Mouse (Mus musculus): ENCODE data around the gene Mdfi.

Gene Mdfi

DNA sequence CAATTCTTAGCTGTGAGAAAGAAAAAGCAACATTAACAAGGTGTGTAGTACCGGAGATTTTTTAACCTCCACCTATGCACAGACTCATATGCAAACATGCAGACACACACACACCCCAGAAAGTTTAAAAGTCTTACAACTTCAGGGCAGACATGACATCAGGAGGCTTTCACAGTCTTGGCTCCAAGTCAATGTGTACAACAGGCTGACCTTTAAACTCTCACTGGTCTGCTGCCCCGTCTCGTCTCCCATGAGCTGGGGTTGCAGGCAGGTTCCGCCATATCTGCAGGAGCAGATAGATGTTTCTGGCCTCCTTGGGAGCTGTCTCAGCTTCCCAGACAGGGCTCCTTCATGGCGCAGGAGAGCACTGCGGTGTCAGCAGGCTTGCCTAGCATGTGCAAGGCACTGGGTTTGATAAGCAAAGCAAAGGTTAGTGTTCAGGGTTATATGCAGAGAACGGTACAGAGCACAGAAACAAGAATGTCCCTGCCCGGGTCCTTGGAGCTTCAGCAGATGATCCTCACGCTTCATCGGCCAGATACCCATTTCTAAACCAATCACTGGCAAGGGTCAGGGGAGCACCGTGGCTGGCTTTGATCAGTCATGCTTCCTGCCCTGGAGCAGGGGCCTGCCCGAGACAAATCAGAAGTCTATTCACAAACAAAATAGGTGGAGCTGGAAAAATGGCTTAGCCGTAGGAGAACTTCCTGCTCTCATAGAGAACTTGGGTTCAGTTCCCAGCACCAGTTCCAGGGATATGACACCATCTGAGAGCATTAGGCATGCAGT, 29.2 kb downstream of the Mdfi start:
- DNase-seq (ENCODE audit: extremely low spot score, low read depth, low spot score) = no peak

DNA sequence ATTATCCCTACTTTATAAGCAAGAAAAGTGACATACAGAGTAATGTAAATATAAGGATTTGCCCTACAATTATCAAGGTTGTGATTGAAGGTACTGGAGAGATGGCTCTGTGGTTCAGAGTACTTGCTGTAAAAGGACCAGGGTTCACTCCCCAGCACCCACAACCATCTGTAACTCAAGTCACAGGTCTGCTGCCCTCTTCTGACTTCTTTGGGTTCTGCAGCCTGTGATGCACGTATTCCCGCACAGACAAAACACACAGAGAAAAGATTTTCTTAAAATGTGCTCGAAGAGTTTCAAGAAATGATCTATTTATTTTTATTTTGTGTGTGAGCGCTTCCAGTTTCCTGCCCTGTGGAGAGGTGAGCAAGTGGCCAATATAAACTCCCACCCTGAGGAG, 30.8 kb downstream of the Mdfi start:
- DNase-seq (ENCODE audit: extremely low spot score, low read depth, low spot score) = no peak

DNA sequence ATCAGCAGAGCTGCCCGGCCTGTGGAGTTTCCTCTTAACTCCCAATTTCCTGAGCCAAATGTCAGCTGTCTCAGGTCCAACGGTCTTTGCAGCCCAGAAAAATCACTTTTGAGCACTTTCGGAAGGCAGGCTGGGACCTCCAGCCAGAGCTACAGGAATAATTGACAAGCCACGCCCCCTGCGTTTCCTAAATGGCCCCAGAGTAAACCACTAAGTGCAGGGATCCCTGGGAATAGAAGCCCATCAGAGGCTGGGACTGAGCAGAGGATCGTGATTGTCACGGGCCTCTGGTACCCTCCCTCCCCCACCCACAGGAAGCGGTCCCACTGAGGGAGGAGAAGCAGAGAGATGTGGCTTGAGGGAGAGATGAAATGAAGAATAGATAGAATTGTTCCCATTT, 31.7 kb downstream of the Mdfi start:
- DNase-seq (ENCODE audit: extremely low spot score, low read depth, low spot score) = no peak

DNA sequence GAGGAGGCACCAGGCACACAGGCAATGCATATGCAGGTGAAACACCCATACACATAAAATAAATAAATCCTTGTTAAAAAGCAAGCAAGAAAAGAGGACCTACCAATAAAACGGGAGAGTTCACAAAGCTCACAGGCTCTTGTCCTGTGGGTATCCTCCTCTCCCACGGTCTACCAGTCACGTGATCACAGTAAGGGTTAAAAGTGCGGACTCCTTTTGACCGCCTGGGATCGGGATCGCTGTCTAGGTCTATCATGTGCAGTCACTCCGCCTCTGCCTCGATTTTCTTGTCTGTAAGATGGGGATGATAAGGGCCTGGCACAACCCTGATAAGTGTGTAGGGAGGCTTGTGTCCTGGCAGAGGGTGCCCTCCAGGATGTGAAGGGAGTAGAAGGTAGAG, 37.1 kb downstream of the Mdfi start:
- DNase-seq (ENCODE audit: extremely low spot score, low read depth, low spot score) = no peak

DNA sequence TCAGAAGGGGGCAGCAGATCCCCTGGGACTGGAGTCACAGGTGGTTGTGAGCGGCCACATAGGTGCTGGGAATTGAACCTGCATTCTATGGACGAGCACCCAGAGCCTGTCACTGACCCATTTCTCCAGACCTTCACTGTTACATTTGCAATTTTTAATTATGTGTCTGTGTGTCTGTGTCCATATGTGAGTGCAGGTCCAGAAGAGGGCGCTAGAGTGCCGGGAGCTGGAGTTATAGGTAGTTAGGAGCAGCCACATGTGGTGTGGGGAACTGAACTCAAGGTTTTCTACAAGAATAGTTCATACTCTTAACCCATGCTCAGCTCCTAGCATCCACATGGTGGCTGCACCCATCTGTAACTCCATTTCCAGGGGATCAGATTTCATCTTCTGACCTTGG, 37.5 kb downstream of the Mdfi start:
- no peak for DNase-seq (ENCODE audit: extremely low spot score, low read depth, low spot score)

DNA sequence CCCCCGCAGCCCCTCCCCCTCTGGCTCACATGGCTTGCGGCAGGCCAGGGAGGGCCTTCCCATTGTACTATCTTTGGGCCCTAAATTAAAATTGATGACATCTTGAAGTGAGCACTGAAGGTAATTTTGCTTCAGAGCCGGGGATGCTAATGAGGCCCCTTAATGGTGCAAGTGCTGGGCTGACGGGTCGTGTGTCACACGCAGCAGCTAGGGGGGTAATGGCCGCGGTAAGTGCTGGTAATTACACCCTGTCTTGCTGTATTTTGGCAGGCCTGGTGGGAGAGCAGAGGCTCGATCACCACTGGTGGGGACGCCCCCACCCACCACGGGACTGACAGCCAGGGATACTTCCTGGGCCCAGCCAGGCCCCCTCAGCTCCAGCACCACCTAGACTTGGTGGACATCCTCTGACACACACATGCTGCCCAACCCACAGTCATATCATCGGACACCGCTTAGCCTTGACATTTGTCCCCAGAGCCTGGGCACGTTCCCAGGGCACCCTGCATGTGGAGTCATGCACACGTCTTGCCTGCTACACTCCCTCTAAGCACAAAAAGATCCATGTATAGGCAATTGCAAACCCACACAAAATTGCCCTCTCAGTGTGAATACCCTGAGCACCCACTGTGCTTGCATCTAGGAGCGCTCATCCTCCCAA, 38.2 kb downstream of the Mdfi start:
- no peak for DNase-seq (ENCODE audit: extremely low spot score, low read depth, low spot score)

DNA sequence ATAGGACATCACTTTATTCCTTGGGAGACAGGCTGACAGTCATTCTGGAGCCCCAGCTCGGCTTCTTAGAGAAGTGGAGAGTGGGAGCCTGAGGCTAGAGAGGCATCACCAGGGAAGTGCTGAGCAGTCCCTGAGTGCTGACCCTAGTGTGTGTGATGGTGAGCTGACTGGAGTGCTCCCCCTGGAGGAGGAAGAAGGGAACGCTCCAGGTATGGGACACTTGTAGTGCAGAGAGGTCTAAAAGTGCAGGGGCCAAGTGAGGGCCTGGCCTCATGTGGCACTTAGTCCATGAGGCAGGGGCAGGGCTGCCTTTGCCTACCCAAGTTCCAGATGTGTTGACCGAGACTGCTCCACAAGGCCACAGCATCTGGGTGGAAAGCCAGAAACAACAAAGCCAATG, 39.0 kb downstream of the Mdfi start:
- no peak for DNase-seq (ENCODE audit: extremely low spot score, low read depth, low spot score)

DNA sequence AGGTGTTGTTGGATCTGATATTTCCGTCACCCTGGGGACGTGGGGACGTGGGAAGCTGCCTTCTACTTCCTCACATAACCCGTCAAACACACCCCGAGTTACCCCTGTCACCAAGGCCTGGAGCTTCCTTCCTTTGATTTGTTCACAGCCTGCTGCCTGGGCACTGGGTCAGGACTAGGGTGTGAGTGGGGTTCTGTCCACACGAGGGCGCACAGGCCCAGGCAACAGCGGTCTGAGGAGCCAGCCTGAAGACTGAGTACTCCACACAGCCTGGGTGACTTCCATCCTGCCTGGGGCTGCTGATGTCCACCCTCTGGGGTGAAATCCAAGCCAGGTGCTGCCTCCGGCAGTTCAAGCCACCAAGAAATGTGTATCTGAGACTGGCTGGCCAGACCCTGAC, 41.1 kb downstream of the Mdfi start:
- DNase-seq (ENCODE audit: extremely low spot score, low read depth, low spot score) = peak; percentile 60

DNA sequence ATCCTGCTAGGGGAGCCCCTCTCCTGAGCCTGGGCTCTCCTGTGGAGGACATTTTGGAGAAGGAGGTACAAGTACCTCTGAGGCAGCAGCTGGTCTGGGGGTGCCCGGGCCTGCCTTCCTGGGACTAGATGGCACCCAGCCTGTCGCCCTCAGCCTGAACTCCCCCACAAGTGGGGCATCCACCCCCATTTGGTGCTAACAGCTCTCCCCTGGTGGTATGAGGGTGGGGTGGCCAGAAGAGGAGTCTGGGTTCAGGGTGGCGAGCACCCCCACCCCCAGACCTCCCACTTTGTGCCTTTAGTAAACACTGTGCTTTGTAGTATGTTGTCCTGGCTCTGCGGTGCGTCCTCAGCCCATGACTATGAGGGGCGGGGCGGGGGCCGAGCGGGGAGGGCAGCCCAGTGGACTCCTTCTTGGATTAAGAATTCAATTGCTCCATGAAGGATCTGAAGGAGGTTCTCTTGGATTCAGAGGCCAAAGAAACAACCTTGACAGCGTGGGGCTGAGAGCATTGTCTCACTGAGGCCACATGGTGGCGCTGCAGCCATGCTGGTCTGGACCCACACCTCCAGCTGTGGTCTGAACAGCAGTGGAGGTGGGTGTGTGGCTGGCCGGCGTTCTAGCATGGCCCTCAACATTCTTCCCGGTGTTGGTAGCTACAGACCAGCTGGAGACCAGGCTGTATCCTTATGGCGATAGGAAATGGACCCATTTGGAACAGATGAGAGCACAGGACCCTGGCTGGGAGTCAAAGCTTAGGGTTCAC, 42.2 kb downstream of the Mdfi start:
- DNase-seq (ENCODE audit: extremely low spot score, low read depth, low spot score) = peak; percentile 60

DNA sequence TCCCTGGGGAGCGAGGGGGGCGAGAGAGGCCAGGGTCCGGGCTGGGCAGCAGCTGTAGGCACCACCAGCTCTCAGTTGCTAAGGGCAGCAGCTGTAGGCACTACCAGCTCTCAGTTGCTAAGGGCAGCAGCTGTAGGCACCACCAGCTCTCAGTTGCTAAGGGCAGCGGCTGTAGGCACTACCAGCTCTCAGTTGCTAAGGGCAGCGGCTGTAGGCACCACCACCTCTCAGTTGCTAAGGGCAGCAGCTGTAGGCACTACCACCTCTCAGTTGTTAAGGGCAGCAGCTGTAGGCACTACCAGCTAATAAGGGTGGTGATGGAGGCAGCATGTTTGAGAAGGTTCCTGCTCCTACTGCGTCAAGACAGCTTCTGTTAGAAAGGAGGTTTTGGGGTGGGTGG, 45.5 kb downstream of the Mdfi start:
- no peak for DNase-seq (ENCODE audit: extremely low spot score, low read depth, low spot score)

DNA sequence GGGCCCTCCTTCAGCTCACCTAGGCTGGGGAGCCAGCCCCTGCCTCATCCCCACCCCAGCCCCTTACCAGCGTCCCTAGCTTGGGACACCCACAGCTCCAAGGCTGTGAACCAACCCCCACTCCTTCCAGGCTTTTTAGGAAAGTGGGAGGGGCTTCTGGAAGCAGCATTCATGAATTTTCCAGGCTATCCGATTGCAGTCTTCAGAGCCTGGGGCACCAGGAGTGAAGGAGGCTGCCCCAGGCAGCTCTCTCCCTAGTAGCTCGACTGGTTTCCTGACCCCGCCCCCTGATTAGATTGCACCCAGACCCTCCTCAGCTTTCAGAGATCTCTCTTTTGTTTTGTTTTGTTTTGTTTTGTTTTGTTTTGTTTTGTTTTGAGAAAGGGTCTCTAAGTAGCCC, 46.2 kb downstream of the Mdfi start:
- DNase-seq (ENCODE audit: extremely low spot score, low read depth, low spot score) = peak; percentile 35

DNA sequence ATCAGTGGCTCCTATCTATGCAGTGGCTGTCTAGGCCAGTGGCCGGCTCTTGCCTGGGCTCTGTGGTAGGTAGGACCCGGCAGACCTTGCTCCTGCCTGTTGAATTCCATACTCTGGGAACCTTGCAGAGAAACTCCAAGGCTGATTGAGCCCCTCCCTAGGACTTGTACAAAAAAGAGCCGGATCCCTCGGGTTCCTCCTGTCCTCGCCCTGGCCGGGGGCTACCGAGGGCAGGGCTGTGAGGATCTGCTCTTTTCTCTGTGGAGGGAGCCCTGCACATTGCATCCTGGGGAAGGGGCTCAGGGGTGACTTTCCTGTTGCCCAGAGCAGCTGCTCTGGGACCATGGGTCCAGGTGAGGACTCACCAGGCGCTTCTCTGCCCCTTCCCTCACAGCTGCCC, 46.9 kb downstream of the Mdfi start:
- DNase-seq (ENCODE audit: extremely low spot score, low read depth, low spot score) = no peak

DNA sequence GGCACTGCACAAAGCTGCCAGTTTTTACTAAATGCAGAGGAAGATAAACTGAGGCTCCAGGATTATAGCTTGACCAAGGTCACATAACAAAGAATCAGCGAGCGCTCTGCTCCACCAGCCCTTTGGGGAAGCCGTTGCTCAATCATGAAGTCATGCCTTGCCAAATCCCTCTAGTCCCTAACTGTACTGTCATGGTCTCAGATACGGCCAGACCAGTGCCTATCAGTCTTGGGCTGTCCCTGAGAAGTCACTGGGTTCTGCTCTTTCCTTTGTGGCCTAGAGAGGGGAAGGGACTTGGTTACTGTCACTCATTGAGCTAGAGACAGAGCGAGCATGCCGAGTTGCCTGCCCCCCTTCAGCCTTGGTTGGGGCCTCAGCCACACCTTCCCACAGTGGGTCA, 50.1 kb downstream of the Mdfi start:
- DNase-seq (ENCODE audit: extremely low spot score, low read depth, low spot score) = no peak

DNA sequence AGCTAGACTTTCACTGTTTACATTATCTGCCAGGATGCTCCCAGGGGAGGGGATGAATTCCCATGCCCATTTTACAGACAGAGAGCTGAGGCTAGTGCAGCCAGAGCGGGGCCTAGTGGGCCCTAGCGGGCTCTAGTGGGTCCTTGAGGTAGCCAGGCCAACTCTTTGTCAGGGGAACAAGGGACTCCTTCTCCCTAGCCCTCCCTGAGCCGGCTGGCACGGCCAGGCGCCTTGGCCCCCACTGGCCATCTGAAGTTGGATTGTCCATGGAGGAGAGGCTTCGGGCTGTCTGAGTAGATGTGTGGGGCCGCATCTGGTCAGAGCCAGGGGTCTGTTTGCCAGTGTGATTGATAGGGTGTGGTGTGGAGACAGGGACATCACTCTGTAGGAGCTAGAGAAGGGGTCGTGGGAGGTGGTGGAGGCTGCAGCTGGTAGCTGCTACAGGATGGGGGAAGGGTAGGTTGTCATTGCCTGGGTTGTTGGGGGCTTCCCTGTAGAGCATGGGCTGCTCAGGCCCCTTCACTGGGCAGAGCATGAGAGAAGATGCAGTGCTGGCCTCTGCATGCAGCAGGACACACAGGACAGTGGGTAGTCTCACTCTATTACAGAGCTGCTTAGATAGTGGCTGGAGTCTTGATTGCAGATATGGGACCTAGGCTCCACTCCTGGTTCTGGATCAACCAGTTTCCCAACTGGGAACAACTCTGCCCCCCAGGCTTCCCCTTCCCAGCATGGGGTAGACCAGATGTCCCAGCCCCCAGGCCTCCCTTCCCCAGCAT, 50.9 kb downstream of the Mdfi start:
- DNase-seq (ENCODE audit: extremely low spot score, low read depth, low spot score) = no peak

DNA sequence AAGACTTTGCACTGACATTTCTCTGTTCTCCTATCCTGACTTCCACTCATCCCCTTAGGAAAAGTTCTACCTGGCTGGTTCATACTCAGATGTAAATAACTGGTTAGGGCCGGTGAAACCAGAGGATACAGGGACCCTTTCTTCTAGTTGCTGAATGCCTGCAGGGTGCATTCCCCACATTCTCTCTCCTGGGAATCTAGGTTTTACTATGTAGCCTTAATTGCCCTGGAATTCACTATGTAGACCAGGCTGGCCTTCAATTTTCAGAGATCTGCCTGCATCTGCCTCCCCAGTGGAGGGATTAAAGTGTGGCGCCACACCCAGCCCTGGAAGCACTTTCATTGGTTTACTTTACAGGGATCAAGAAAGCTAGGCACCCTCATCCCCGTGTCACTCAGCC, 52.0 kb downstream of the Mdfi start:
- DNase-seq (ENCODE audit: extremely low spot score, low read depth, low spot score) = no peak

DNA sequence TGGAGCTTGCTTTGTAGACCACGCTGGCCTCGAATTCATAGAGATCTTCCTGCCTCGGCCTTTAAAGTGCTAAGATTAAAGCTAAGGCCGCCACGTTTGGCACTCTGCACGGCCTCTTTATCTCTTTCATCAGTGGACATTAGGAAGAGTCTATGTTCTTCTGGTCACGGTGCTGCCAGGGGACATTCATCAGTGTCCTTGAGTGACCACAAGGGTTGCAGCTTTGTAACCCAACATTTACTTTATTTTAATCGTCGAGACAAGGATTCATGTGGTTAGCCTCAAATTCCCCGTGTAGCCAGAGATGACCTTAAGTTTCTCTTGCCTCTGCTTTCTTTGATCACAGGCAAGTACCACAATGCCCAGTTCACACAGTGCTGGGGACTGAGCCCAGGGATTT, 54.0 kb downstream of the Mdfi start:
- DNase-seq (ENCODE audit: extremely low spot score, low read depth, low spot score) = no peak

DNA sequence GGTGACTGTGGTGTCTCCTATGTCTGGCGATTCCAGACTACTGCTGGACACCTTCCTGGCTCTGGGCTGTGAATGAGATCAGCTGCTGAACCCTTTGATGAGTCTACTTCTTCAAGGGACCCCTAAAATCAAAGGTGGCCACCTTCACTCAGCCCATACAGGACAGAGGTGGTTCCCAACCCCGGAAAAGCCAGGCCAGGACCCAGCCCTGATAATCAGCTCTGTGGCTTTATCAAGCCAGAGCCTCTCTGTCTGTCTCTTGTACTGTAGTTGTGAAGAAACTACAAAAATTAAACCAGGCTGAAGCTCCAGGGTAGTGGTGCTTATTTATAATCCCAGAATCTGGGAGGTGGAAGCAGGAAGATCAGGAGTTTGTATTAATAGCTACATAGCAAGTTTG, 57.4 kb downstream of the Mdfi start:
- no peak for DNase-seq (ENCODE audit: extremely low spot score, low read depth, low spot score)

DNA sequence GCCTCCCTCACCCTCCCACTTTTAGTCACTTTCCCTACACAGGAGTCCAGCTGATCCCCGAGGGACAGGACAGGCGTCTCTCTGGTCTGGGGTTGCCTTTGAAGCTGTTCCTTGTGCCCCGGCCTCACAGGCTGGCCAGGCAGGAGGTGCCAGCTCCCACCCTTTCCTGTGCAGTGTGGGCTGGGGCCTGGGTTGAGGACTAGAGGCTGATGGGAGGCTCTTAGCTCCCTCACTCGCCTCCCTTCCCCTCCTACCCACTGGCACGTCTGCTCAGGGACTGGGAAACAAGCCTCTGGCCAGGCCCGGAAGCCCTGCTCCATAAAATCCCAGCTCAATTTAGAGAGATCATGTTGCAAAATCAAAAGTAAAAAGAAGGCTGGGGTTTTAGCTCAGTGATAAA, 60.9 kb downstream of the Mdfi start:
- no peak for DNase-seq (ENCODE audit: extremely low spot score, low read depth, low spot score)

DNA sequence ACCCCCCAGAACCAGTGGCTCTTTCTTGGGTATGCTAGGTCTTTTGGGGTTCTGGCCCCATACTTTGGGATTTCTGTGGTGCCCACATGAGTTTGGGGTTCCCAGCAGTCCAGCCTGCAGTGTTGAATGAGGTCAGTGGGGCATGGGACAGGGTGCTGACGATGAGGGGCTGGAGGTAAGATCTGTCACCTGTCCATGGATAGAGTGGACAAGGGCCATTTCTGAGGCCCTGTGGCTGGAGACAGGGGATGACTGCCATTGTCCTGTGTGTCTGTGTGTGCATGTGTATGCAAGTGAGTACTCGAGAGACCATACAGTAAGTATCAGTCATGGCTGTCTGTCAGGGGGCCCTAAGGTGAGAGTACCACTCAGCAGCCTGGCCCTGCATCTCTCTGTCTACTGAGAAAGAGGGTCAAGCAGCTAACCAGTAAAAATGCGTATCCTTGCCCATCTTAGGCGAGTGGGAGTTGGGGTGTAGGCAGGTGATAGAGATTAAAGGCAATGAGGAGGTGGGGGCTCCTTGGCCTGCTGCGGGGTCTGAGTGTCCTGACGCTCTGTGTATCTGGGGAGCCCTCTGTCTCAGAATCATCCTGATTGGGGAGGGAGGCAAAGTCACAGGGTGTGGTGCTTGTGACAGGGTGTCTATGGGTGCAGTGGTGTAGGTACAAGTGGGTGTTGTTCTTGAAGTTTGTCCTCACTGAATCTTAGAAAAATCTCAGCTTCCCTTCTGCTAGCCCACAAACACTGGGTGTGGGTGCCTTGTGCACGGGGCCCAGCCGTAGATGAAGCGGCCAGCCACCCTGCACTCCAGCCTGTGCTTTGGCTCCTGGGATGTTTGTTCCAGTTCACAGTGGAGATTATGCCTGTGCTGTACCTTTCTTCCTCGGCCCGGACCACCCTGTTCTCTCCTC, 64.8 kb downstream of the Mdfi start:
- DNase-seq (ENCODE audit: extremely low spot score, low read depth, low spot score) = no peak

DNA sequence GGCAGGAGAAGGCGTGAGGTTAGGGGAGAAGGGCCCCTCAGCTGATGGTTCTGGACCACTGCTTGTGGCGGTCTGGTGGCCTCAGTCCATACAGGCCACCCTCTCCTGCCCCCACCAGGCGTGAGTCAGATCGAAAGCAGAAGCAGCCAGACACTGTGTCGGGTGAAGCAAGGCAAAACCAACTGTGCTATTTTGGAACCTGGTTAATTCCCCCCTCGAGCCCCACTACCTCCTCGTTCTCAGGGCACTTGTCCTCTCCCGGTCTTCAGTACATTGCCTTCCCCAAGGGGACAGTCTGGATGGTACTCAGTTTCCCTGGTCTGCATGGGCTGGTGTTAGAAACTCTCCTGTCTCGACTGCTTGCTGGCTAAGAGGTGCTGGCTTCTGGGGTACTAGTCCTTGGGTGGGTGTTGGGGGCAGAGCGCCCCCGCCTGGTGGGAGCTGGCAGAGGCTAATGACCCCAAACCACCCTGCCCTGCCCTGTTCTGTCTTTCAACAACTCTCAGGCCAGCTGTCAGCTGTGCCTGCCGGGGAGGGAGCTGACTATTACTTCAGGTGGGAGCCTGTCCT, 65.7 kb downstream of the Mdfi start:
- DNase-seq (ENCODE audit: extremely low spot score, low read depth, low spot score) = no peak
